Mouse (Mus musculus) embryonic fibroblast, embryonic 13.5 days (primary cell): ENCODE measurements around the gene Camk2g.

ENCODE experiments used
- CTCF ChIP-seq: IDR thresholded peaks from 2 replicates; pipeline ENCODE4 v1.5.1; 2011; ENCODE audit warnings: mild to moderate bottlenecking, control low read depth, low read length, moderate library complexity, borderline replicate concordance; ENCODE audit not compliant: insufficient read depth
- POLR2A ChIP-seq: IDR thresholded peaks from 2 replicates; pipeline ENCODE4 v1.6.1; 2011; ENCODE audit warnings: low read depth, mild to moderate bottlenecking, control low read depth, low read length, moderate library complexity

DNA sequence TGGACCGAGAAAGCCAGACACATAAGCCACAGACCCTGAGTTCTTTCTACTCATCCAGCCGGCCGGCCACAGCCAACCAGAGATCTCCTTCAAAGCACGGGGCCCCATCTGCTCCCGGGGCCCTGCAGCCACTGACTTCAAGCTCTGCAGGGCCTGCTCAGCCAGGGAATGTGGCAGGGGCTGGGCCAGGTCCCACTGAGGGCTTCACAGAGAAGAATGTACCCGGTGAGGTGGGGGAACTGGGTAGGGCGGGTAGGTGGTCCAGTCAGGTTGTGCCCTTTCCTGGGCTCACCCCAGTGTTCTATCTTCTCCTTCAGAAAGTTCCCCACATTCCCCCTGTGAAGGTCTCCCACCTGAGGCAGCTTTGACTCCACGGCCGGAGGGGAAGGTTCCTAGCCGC is 75.4 kb downstream of the Camk2g start:
- no peak for TF ChIP-seq CTCF
- TF ChIP-seq POLR2A, result no peak
